Mouse (Mus musculus): Measurements from ENCODE around the gene Olfr259. TPM values are rescaled to one million over a fixed set of nuclear protein-coding genes. Genes with fewer than 3 reads are reported as not detected.

Gene Olfr259
- polyA plus RNA-seq (2015; fragmentation: Nextera tagmentation; extraction: Ambion mirVana) = not detected in 2 replicates

DNA sequence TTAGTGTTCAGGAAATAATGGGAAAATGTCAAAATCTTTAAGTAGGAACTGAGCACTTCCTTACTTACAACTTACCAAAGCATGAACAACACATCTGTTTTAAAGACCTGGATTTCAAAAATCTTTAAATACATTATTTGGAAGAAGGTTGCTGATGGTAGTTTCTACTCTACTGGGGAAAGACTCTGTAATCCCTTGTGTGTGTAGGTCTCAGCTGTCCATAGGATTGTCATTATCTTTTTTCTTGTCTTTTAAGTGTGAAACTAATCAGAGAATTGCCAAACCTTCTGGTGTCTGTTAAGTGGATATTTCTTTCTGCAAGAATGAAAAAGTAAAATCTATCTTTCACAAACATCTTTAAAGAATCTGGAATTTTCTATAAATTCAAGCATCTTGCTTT lies at the start of gene Olfr259:
Gene Olfr259, minus strand, starts transcription at position 101 of the 400 bp plus-strand sequence.
- no peak within 1 kb of the TSS for H3K4me2 ChIP-seq (replicated peaks)
- H3K27ac ChIP-seq (replicated peaks) = no peak within 1 kb of the TSS
- H3K4me3 ChIP-seq (replicated peaks) = no peak within 1 kb of the TSS
- no peak within 1 kb of the TSS for H3K9ac ChIP-seq
- H3K9me3 ChIP-seq (replicated peaks) = no peaks in the 10 kb centered on the region
- H3K36me3 ChIP-seq = no peaks in the 10 kb centered on the region
- H3K27me3 ChIP-seq = no peaks in the 10 kb centered on the region
- no peak for ATAC-seq (ENCODE audit: insufficient number of reproducible peaks, low FRiP score, low TSS enrichment, low read depth)
- no peaks in the 10 kb centered on the region for H3K4me1 ChIP-seq

DNA sequence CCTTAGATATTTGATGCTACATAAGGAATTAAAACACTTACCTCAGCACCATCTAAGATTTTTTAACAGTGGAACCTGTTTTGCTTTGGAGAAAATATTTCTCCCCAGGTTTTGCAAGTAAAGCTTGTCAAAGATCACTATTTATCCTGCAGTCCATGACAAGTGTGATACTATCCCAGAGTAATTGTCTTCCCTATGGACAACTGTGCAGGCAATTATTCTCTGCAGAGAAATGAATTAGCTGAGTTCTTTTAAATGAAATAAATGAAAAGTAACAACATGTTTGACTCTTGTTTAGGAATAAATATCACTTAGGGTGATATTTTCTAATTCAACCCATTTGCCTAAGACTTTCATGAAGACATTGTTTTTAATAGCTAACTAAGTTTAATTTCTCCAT lies 38.2 kb upstream of the Olfr259 start, which contains the start of gene Olfr1111:
Gene Olfr1111, minus strand, starts transcription at position 101 of the 400 bp plus-strand sequence.
- Histone ChIP-seq H3K4me1 (no peaks in the 10 kb centered on the region), H3K4me2 (replicated peaks) (no peak within 1 kb of the TSS), H3K9me3 (replicated peaks) (no peaks in the 10 kb centered on the region), H3K4me3 (replicated peaks) (no peak within 1 kb of the TSS), H3K27me3 (no peaks in the 10 kb centered on the region), H3K36me3 (no peaks in the 10 kb centered on the region), H3K27ac (replicated peaks) (no peak within 1 kb of the TSS), H3K9ac (no peak within 1 kb of the TSS)
- no peak for ATAC-seq (ENCODE audit: insufficient number of reproducible peaks, low FRiP score, low TSS enrichment, low read depth)

DNA sequence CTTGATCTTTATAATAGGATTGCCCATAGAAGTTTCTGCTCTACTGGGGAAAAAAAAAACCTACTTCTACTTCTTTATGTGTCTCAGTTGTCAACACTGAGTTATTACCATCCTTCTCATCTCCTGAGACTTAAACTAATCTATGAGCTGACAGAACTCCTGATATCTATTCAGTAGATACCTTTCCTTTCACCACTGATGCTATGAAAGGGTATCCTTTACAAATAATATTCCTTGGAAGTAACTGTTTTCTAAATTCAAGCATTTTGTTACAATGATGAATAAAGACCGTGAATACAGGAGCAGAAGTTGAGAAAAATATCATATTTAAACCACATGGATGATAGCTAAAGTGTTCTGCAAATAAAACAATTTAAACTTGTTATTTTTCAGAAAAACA lies 25.8 kb upstream of the Olfr259 start, which contains the start of gene Olfr1110:
Gene Olfr1110, minus strand, starts transcription at position 101 of the 400 bp plus-strand sequence.
- no peaks in the 10 kb centered on the region for H3K27me3 ChIP-seq
- H3K9me3 ChIP-seq (replicated peaks) = no peaks in the 10 kb centered on the region
- no peaks in the 10 kb centered on the region for H3K4me1 ChIP-seq
- H3K9ac ChIP-seq = no peak within 1 kb of the TSS
- H3K36me3 ChIP-seq = no peaks in the 10 kb centered on the region
- no peak within 1 kb of the TSS for H3K27ac ChIP-seq (replicated peaks)
- WGBS = 79% methylated on average over 1 of the region's 1 CpGs
- H3K4me3 ChIP-seq (replicated peaks) = no peak within 1 kb of the TSS
- ATAC-seq (ENCODE audit: insufficient number of reproducible peaks, low FRiP score, low TSS enrichment, low read depth) = no peak
- no peak within 1 kb of the TSS for H3K4me2 ChIP-seq (replicated peaks)

DNA sequence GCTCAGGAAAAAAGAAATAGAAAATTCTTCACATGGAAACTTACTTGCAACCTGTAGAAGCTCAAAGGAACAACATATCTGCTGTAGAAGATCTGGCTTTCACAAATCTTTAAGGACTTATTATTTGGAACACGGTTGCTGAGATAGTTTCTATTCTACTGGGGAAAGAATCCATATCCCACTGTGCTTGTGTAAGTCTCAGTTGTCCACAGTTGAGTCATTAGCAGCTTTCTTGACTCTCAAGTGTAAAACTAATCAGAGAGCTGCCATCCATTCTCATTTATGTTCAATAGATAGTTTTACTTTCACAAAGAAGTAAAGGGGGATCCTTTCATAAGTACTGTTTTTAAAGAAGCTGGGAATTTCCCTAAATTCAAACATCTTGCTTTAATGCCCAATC lies 18.5 kb downstream of the Olfr259 start, which contains the start of gene Olfr1109:
Gene Olfr1109, minus strand, starts transcription at position 101 of the 400 bp plus-strand sequence.
- H3K27ac ChIP-seq (replicated peaks) = no peak within 1 kb of the TSS
- H3K9me3 ChIP-seq (replicated peaks) = no peaks in the 10 kb centered on the region
- no peak for ATAC-seq (ENCODE audit: insufficient number of reproducible peaks, low FRiP score, low TSS enrichment, low read depth)
- no peak within 1 kb of the TSS for H3K4me3 ChIP-seq (replicated peaks)
- no peaks in the 10 kb centered on the region for H3K36me3 ChIP-seq
- H3K27me3 ChIP-seq = no peaks in the 10 kb centered on the region
- H3K4me1 ChIP-seq = no peaks in the 10 kb centered on the region
- WGBS = 80% methylated on average over 1 of the region's 1 CpGs
- no peak within 1 kb of the TSS for H3K9ac ChIP-seq
- no peak within 1 kb of the TSS for H3K4me2 ChIP-seq (replicated peaks)

DNA sequence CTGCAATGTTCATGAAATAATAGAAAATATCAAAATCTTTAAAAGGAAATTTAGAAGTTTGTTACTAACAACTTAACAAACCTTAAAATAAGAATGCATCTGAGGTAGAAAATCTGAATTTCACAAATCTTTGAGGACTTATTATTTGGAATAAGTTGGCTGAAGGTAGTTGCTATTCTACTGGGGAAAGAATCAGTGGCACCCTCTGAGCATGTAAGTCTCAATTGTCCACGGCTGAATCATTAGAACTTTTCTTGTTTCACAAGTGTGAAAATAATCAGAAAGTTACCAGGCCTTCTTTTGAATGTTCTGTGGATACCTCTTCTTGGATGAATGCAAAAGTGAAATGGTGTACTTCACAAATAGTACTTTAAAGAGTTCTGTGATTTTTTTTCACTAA lies 38.6 kb downstream of the Olfr259 start, which contains the start of gene Olfr1107:
Gene Olfr1107, minus strand, starts transcription at position 101 of the 400 bp plus-strand sequence.
- ATAC-seq (ENCODE audit: insufficient number of reproducible peaks, low FRiP score, low TSS enrichment, low read depth) = no peak
- no peaks in the 10 kb centered on the region for H3K27me3 ChIP-seq
- 76% methylated on average over 1 of the region's 1 CpGs for WGBS
- no peaks in the 10 kb centered on the region for H3K9me3 ChIP-seq (replicated peaks)
- H3K9ac ChIP-seq = no peak within 1 kb of the TSS
- no peak within 1 kb of the TSS for H3K27ac ChIP-seq (replicated peaks)
- H3K36me3 ChIP-seq = no peaks in the 10 kb centered on the region
- H3K4me1 ChIP-seq = no peaks in the 10 kb centered on the region
- no peak within 1 kb of the TSS for H3K4me3 ChIP-seq (replicated peaks)
- H3K4me2 ChIP-seq (replicated peaks) = no peak within 1 kb of the TSS

Other genes starting within 250 kb of the Olfr259 start
- not detected in 2 replicates for gene Gm13723, start 239.8 kb downstream of the Olfr259 start, polyA plus RNA-seq (2015; fragmentation: Nextera tagmentation; extraction: Ambion mirVana)
- not detected in 2 replicates for gene Olfr1097, start 222.4 kb downstream of the Olfr259 start, polyA plus RNA-seq (2015; fragmentation: Nextera tagmentation; extraction: Ambion mirVana)
- not detected in 2 replicates for gene Olfr1098, start 190.0 kb downstream of the Olfr259 start, polyA plus RNA-seq (2015; fragmentation: Nextera tagmentation; extraction: Ambion mirVana)
- gene Olfr1099, start 153.9 kb downstream of the Olfr259 start, polyA plus RNA-seq (2015; fragmentation: Nextera tagmentation; extraction: Ambion mirVana) = not detected in 2 replicates
- 0.12 TPM in 1 of 2 replicates, not detected in the other for gene Olfr1100, start 134.6 kb downstream of the Olfr259 start, polyA plus RNA-seq (2015; fragmentation: Nextera tagmentation; extraction: Ambion mirVana)
- 0.16 TPM in 1 of 2 replicates, not detected in the other for gene Olfr1101, start 123.3 kb downstream of the Olfr259 start, polyA plus RNA-seq (2015; fragmentation: Nextera tagmentation; extraction: Ambion mirVana)
- gene Olfr1102, start 116.2 kb downstream of the Olfr259 start, polyA plus RNA-seq (2015; fragmentation: Nextera tagmentation; extraction: Ambion mirVana) = 0.09 TPM in 1 of 2 replicates, not detected in the other
- 0.13 TPM in 1 of 2 replicates, not detected in the other for gene Olfr1104, start 87.5 kb downstream of the Olfr259 start, polyA plus RNA-seq (2015; fragmentation: Nextera tagmentation; extraction: Ambion mirVana)
- 0.05 and 0.17 TPM in 2 replicates for gene Olfr1105, start 78.0 kb downstream of the Olfr259 start, polyA plus RNA-seq (2015; fragmentation: Nextera tagmentation; extraction: Ambion mirVana)
- gene Olfr1106, start 62.3 kb downstream of the Olfr259 start, polyA plus RNA-seq (2015; fragmentation: Nextera tagmentation; extraction: Ambion mirVana) = 0.28 TPM in 1 of 2 replicates, not detected in the other
- gene Olfr1107, start 38.8 kb downstream of the Olfr259 start, polyA plus RNA-seq (2015; fragmentation: Nextera tagmentation; extraction: Ambion mirVana) = not detected in 2 replicates
- not detected in 2 replicates for gene Olfr1109, start 18.6 kb downstream of the Olfr259 start, polyA plus RNA-seq (2015; fragmentation: Nextera tagmentation; extraction: Ambion mirVana)
- 0.29 and 0.35 TPM in 2 replicates for gene Olfr1110, start 25.7 kb upstream of the Olfr259 start, polyA plus RNA-seq (2015; fragmentation: Nextera tagmentation; extraction: Ambion mirVana)
- 0.09 TPM in 1 of 2 replicates, not detected in the other for gene Olfr1111, start 38.1 kb upstream of the Olfr259 start, polyA plus RNA-seq (2015; fragmentation: Nextera tagmentation; extraction: Ambion mirVana)
- gene Olfr1112, start 73.2 kb upstream of the Olfr259 start, polyA plus RNA-seq (2015; fragmentation: Nextera tagmentation; extraction: Ambion mirVana) = not detected in 2 replicates
- gene Olfr1113, start 94.4 kb upstream of the Olfr259 start, polyA plus RNA-seq (2015; fragmentation: Nextera tagmentation; extraction: Ambion mirVana) = not detected in 2 replicates
- gene Olfr1115, start 133.4 kb upstream of the Olfr259 start, polyA plus RNA-seq (2015; fragmentation: Nextera tagmentation; extraction: Ambion mirVana) = not detected in 2 replicates
- not detected in 2 replicates for gene Olfr1116, start 153.0 kb upstream of the Olfr259 start, polyA plus RNA-seq (2015; fragmentation: Nextera tagmentation; extraction: Ambion mirVana)
- gene Olfr1118, start 193.0 kb upstream of the Olfr259 start, polyA plus RNA-seq (2015; fragmentation: Nextera tagmentation; extraction: Ambion mirVana) = not detected in 2 replicates
- gene Olfr1120, start 240.2 kb upstream of the Olfr259 start, polyA plus RNA-seq (2015; fragmentation: Nextera tagmentation; extraction: Ambion mirVana) = not detected in 2 replicates